Mouse (Mus musculus): ENCODE data around the gene Celf6. TPM values are rescaled to one million over a fixed set of nuclear protein-coding genes. Genes with fewer than 3 reads are reported as not detected.

The Celf6 gene
- polyA plus RNA-seq (2014; fragmentation: Nextera tagmentation; extraction: Ambion mirVana) = 10.7 and 12.1 TPM in 2 replicates

DNA sequence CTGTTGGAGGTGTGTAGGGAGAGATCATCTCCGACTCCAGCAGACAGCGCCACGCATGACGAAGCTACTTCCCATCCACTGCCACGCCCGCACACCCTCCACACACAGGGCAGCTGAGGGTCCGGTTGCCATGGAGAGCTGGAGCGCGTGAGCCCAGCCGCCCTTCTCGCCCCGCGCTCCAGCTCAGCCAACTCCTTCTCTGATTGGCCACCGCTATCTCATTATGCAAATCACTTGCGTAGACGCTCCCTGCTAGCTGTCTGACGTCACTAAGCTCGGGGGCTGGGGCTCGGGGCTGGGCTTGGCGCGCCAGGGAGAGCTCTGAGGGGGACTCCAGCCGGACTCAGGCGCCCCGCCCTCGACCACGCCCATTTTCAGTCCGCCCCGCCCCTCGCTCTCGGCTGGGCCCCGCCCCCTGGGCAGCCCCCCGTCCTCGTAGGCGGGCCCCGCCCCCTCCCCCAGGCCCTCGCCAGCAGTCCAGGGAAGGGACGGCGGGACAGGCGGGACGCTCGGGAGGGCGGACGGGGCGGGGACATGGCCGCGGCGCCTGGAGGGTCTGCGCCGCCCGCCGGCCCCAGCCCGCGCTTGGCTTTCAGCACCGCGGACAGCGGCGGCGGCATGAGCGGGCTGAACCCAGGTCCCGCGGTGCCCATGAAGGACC lies at the start of gene Celf6:
Gene Celf6 (plus strand): TSS at position 74 of the 661 bp plus-strand sequence.
- Histone ChIP-seq H3K4me3 (ENCODE audit: low read depth, low read length) (peak within 1 kb of the TSS; percentile 38), H3K4me1 (replicated peaks; ENCODE audit: control insufficient read depth, insufficient read depth, low read length) (peaks cover 2% of the 10 kb centered on the region; the same call in 1 of the 2 replicates), H3K36me3 (ENCODE audit: control insufficient read depth, insufficient read depth, low read length) (no peaks in the 10 kb centered on the region), H3K27me3 (ENCODE audit: control insufficient read depth, insufficient read depth, low read length) (peaks cover 6% of the 10 kb centered on the region; the same call in 1 of the 2 replicates), H3K9ac (ENCODE audit: low read depth, low read length) (peak within 1 kb of the TSS; percentile 53), H3K9me3 (ENCODE audit: control insufficient read depth, low read length) (no peaks in the 10 kb centered on the region), H3K4me2 (replicated peaks; ENCODE audit: low read depth, low read length) (peak within 1 kb of the TSS; percentile 73), H3K27ac (ENCODE audit: low read depth, low read length) (peak within 1 kb of the TSS; percentile 25; the same call in 1 of the 2 replicates)
- ATAC-seq (ENCODE audit: low FRiP score) (peak; percentile 98), DNase-seq (ENCODE audit: low spot score) (peak; percentile 98)
- WGBS = under 1% methylated on average over 33 of the region's 61 CpGs

DNA sequence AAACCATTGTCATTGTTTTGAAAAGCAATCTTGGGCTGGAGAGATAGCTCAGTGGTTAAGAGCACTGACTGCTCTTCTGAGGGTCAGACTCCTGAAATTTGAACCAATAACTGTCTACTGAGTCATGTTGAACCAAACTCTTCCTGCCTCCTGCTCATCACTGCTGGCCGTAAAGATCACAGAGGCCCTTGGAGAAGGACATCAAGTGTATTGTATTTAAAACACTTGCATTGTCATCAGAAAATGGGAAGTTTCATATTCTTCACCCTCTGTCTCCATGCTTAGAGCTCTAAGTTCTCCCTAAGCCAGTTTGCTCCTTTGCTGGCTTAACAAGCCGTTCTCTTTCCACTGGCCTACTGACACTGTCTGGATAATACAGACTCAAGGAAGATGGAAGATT lies 49.4 kb upstream of the Celf6 start:
- no peaks in the 10 kb centered on the region for H3K36me3 ChIP-seq (ENCODE audit: control insufficient read depth, insufficient read depth, low read length)
- no peaks in the 10 kb centered on the region for H3K4me1 ChIP-seq (replicated peaks; ENCODE audit: control insufficient read depth, insufficient read depth, low read length)
- no peaks in the 10 kb centered on the region for H3K27me3 ChIP-seq (ENCODE audit: control insufficient read depth, insufficient read depth, low read length)
- no peak overlapping the region for H3K4me3 ChIP-seq (ENCODE audit: low read depth, low read length)
- no peak overlapping the region for H3K4me2 ChIP-seq (replicated peaks; ENCODE audit: low read depth, low read length)
- no peak overlapping the region for H3K27ac ChIP-seq (ENCODE audit: low read depth, low read length)
- H3K9me3 ChIP-seq (ENCODE audit: control insufficient read depth, low read length) = no peaks in the 10 kb centered on the region
- WGBS = 92% methylated on average over 2 of the region's 2 CpGs
- no peak overlapping the region for H3K9ac ChIP-seq (ENCODE audit: low read depth, low read length)
- no peak for DNase-seq (ENCODE audit: low spot score)
- no peak for ATAC-seq (ENCODE audit: low FRiP score)

DNA sequence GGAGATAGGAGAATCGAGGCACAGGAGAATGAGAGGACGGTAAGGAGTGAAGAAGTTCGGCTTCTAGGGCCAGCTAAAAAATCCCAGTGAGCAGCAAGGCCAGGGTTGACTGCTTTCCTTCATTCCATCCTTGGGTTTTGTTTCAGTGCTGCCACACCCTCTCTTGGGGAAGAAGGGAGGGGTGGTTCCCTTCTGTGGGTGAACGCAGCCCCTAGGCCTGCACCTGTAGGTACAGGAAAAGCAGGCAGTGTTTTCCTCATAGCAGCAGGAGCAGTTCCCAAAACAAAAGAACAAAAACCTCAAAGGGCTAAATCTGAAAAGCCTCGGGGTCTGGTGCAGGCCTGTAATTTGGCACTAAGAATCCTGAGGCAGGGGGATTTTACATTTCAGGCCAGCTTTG lies 46.1 kb upstream of the Celf6 start:
- Histone ChIP-seq H3K9ac (ENCODE audit: low read depth, low read length) (no peak overlapping the region), H3K4me2 (replicated peaks; ENCODE audit: low read depth, low read length) (no peak overlapping the region), H3K9me3 (ENCODE audit: control insufficient read depth, low read length) (no peaks in the 10 kb centered on the region), H3K4me1 (replicated peaks; ENCODE audit: control insufficient read depth, insufficient read depth, low read length) (no peaks in the 10 kb centered on the region), H3K27me3 (ENCODE audit: control insufficient read depth, insufficient read depth, low read length) (no peaks in the 10 kb centered on the region), H3K27ac (ENCODE audit: low read depth, low read length) (no peak overlapping the region), H3K4me3 (ENCODE audit: low read depth, low read length) (no peak overlapping the region), H3K36me3 (ENCODE audit: control insufficient read depth, insufficient read depth, low read length) (no peaks in the 10 kb centered on the region)
- 25% methylated on average over 5 of the region's 5 CpGs for WGBS
- DNase-seq (ENCODE audit: low spot score) (no peak), ATAC-seq (ENCODE audit: low FRiP score) (no peak)

DNA sequence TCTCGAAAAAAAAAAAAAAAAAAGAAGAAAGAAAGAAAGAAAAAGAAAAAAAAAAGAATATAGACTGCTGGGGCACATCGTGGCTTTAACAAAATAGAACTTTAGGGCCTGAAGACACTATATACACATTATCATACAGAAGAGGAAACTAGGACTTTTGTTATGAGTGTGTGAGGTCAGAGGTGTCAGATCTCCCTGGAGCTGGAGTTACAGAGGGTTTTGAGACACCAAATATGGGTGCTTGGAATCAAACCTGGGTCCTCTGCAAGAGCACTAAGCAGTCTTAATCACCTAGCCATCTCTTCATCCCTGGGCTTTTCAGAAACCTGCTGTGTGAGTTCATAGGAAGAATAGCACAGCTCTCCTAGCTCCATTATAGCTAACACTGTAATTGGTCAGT lies 44.3 kb upstream of the Celf6 start:
- no peak for ATAC-seq (ENCODE audit: low FRiP score)
- no peaks in the 10 kb centered on the region for H3K27me3 ChIP-seq (ENCODE audit: control insufficient read depth, insufficient read depth, low read length)

DNA sequence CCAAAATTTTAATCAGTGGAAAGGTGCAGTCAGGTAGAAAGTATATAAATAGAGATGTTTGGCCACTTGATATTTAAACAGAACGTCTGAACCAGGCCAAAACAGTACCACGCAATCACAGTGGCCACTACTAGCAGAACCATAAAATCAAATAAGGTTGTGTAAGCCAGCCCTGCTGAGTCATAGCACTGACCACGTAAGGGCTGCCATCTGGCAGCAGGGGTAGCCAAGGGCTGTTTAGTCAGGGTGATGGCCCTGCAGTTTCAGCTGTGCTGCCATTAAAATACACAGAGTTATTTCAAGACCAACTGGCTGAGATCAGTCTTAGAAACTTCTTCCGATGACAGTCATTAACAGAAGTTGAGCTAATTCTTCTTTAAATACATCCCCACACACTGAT lies 43.8 kb upstream of the Celf6 start:
- no peaks in the 10 kb centered on the region for H3K4me1 ChIP-seq (replicated peaks; ENCODE audit: control insufficient read depth, insufficient read depth, low read length)
- H3K4me3 ChIP-seq (ENCODE audit: low read depth, low read length) = no peak overlapping the region
- H3K27me3 ChIP-seq (ENCODE audit: control insufficient read depth, insufficient read depth, low read length) = no peaks in the 10 kb centered on the region
- H3K36me3 ChIP-seq (ENCODE audit: control insufficient read depth, insufficient read depth, low read length) = no peaks in the 10 kb centered on the region
- H3K9ac ChIP-seq (ENCODE audit: low read depth, low read length) = no peak overlapping the region
- WGBS = 83% methylated on average over 4 of the region's 4 CpGs
- no peak for ATAC-seq (ENCODE audit: low FRiP score)
- H3K9me3 ChIP-seq (ENCODE audit: control insufficient read depth, low read length) = no peaks in the 10 kb centered on the region
- no peak for DNase-seq (ENCODE audit: low spot score)
- no peak overlapping the region for H3K4me2 ChIP-seq (replicated peaks; ENCODE audit: low read depth, low read length)
- no peak overlapping the region for H3K27ac ChIP-seq (ENCODE audit: low read depth, low read length)

More for the DNA sequence above, 44.3 kb upstream of the Celf6 start:
- Histone ChIP-seq H3K4me1 (replicated peaks; ENCODE audit: control insufficient read depth, insufficient read depth, low read length) (no peaks in the 10 kb centered on the region), H3K36me3 (ENCODE audit: control insufficient read depth, insufficient read depth, low read length) (no peaks in the 10 kb centered on the region), H3K9me3 (ENCODE audit: control insufficient read depth, low read length) (no peaks in the 10 kb centered on the region), H3K27ac (ENCODE audit: low read depth, low read length) (no peak overlapping the region), H3K4me2 (replicated peaks; ENCODE audit: low read depth, low read length) (no peak overlapping the region), H3K9ac (ENCODE audit: low read depth, low read length) (no peak overlapping the region), H3K4me3 (ENCODE audit: low read depth, low read length) (no peak overlapping the region)
- DNase-seq (ENCODE audit: low spot score) = no peak
- 60% methylated on average over 2 of the region's 2 CpGs for WGBS

DNA sequence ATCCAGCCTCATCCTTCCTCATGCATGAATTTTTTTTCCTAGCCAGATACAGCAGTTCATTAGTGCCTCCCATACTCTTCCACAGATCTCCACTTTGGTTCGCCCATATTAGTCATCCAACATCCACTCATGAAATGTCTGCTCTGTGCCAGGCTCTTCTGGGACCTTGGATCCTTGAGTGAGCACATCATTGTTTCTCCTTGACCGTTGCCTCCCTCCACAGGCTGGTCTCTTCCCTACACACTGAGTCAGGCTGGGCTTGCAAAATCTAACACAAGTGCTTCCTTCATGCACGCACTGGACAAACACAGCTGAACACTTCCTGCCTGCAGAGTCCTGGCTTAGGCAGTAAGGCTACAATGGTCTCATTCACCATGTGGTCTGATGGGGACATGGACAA lies 40.1 kb upstream of the Celf6 start:
- Histone ChIP-seq H3K4me1 (replicated peaks; ENCODE audit: control insufficient read depth, insufficient read depth, low read length) (peaks cover 6% of the 10 kb centered on the region), H3K9me3 (ENCODE audit: control insufficient read depth, low read length) (no peaks in the 10 kb centered on the region), H3K36me3 (ENCODE audit: control insufficient read depth, insufficient read depth, low read length) (no peaks in the 10 kb centered on the region), H3K9ac (ENCODE audit: low read depth, low read length) (no peak overlapping the region), H3K4me3 (ENCODE audit: low read depth, low read length) (no peak overlapping the region), H3K27ac (ENCODE audit: low read depth, low read length) (no peak overlapping the region), H3K4me2 (replicated peaks; ENCODE audit: low read depth, low read length) (no peak overlapping the region), H3K27me3 (ENCODE audit: control insufficient read depth, insufficient read depth, low read length) (no peaks in the 10 kb centered on the region)
- DNase-seq (ENCODE audit: low spot score) (no peak), ATAC-seq (ENCODE audit: low FRiP score) (no peak)
- 81% methylated on average over 3 of the region's 3 CpGs for WGBS

DNA sequence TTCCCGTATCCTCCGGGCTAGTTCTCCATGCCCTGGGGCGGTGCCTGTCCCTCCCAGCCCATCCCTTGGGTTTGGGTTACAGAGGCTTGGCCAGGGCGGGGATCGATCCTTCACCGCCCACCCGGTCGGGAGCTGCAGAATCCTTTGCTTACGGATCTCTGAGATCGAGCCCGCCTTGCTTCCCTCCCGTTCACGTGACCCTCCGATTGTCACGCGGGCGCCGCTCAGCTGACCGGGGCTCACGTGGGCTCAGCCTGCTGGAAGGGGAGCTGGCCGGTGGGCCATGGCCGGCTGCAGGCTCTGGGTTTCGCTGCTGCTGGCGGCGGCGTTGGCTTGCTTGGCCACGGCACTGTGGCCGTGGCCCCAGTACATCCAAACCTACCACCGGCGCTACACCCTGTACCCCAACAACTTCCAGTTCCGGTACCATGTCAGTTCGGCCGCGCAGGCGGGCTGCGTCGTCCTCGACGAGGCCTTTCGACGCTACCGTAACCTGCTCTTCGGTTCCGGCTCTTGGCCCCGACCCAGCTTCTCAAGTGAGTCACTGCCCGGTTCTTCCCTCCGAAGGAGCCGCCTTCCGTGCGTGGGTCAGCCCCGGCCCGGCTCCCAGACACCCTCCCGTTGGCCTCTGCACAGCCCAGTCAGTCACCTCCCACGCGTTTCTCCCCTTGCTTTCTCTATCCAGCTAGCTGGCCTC lies 38.1 kb upstream of the Celf6 start, which contains the start of the genes Hexa and Tmem202:
Gene Hexa (plus strand): TSS at position 100 of the 697 bp plus-strand sequence.
Gene Tmem202 (minus strand): TSS at position 407 of the 697 bp plus-strand sequence.
- H3K9ac ChIP-seq (ENCODE audit: low read depth, low read length) = peak within 1 kb of the TSS; percentile 82
- peak within 1 kb of the TSS; percentile 61 for H3K4me3 ChIP-seq (ENCODE audit: low read depth, low read length)
- 5% methylated on average over 54 of the region's 55 CpGs for WGBS
- H3K4me1 ChIP-seq (replicated peaks; ENCODE audit: control insufficient read depth, insufficient read depth, low read length) = peaks cover 6% of the 10 kb centered on the region
- DNase-seq (ENCODE audit: low spot score) = peak; percentile 95
- H3K4me2 ChIP-seq (replicated peaks; ENCODE audit: low read depth, low read length) = peak within 1 kb of the TSS; percentile 88
- no peak within 1 kb of the TSS for H3K27ac ChIP-seq (ENCODE audit: low read depth, low read length)
- H3K27me3 ChIP-seq (ENCODE audit: control insufficient read depth, insufficient read depth, low read length) = no peaks in the 10 kb centered on the region
- H3K9me3 ChIP-seq (ENCODE audit: control insufficient read depth, low read length) = no peaks in the 10 kb centered on the region
- ATAC-seq (ENCODE audit: low FRiP score) = peak; percentile 87
- no peaks in the 10 kb centered on the region for H3K36me3 ChIP-seq (ENCODE audit: control insufficient read depth, insufficient read depth, low read length)

DNA sequence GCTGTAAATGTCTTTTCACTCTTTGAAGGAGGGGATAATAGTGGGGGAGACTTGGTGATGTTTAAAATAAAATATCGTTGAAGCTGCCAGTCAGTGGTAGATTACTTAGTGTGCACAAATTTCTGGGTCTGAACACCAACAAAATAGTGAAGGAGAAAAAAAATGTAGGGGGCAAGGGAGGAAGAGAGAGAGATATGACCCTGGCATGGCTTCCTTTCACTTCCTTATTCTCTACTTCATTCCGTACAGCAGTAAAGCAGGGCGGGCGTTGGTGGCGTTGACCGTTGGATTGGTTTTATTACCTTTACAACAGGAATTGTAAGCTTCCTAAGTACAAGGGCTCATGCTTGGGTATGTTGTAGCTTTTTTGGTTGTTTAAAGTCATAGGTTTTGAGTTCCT lies 36.1 kb upstream of the Celf6 start:
- no peak overlapping the region for H3K27ac ChIP-seq (ENCODE audit: low read depth, low read length)
- H3K4me3 ChIP-seq (ENCODE audit: low read depth, low read length) = no peak overlapping the region
- no peaks in the 10 kb centered on the region for H3K27me3 ChIP-seq (ENCODE audit: control insufficient read depth, insufficient read depth, low read length)
- ATAC-seq (ENCODE audit: low FRiP score) (no peak), DNase-seq (ENCODE audit: low spot score) (no peak)
- no peaks in the 10 kb centered on the region for H3K36me3 ChIP-seq (ENCODE audit: control insufficient read depth, insufficient read depth, low read length)
- 96% methylated on average over 6 of the region's 6 CpGs for WGBS
- no peaks in the 10 kb centered on the region for H3K9me3 ChIP-seq (ENCODE audit: control insufficient read depth, low read length)
- peaks cover 6% of the 10 kb centered on the region for H3K4me1 ChIP-seq (replicated peaks; ENCODE audit: control insufficient read depth, insufficient read depth, low read length)
- no peak overlapping the region for H3K9ac ChIP-seq (ENCODE audit: low read depth, low read length)
- H3K4me2 ChIP-seq (replicated peaks; ENCODE audit: low read depth, low read length) = no peak overlapping the region
